Mouse (Mus musculus) G1E (cell line): ENCODE measurements around the gene Zfp423.

Experiments used
- CTCF ChIP-seq: IDR thresholded peaks from 2 replicates; pipeline ENCODE4 v1.5.1; 2012; ENCODE audit warnings: low read depth, low read length, inconsistent platforms, mixed read lengths
- POLR2AphosphoS5 ChIP-seq: IDR thresholded peaks from 2 replicates; pipeline ENCODE4 v1.6.1; 2012; ENCODE audit warnings: low read depth, low read length, inconsistent platforms; ENCODE audit not compliant: insufficient replicate concordance

DNA sequence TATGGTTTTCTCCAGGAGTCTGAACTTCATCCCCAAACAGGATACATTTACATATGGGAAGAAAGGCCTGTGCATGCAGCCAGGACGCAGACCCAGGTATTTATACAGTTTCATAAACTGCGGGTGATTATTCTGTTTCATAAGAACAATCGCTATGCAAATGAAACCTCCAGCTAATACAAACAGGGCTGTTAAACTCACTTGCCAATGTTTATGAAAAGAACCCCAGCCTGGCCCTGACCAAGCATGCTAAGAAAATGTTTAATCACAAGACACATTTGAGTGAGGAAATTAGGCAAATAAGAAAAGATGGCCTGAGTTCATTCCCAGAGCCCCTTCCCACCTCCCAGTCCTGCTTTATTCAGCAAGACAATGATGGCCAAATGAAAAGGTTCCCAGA is 22.2 kb downstream of the Zfp423 start:
- no peak for TF ChIP-seq CTCF
- TF ChIP-seq POLR2AphosphoS5, result no peak
